Mouse (Mus musculus) heart, postnatal 25 days (tissue): ENCODE measurements around the gene C2cd2l. TPM values are rescaled to one million over a fixed set of nuclear protein-coding genes. Genes with fewer than 3 reads are reported as not detected.
A peak's percentile ranks its signal among the peaks of the same experiment; 100 is the strongest.

Source experiments
- DNase-seq: peaks from one replicate; pipeline ENCODE4 v3.0.0; 2022; ENCODE audit warnings: low spot score
- intact Hi-C: fragments of 180-260 bp; cut with DNase I; formaldehyde crosslinking; loops from one replicate; pipeline ENCODE4 v1.15.1; 2025
- microRNA-seq: library from miRNA; unstranded; fragments of <30 nt; microRNA quantifications from one replicate; pipeline ENCODE4 v1.2.0, GENCODE M21; 2022
- total RNA-seq, 2 experiments: library from RNA; stranded (reverse); gene quantifications; 2 replicates each; pipeline ENCODE4 v1.2.3; 2021

C2cd2l gene
- total RNA-seq, 2 experiments from 2014 or later: 11.7 to 13.9 TPM

- intact Hi-C loops: no loop called here
- no peak for DNase-seq
Measured at GRCm38 (mm10) chr9:44287401-44288075, 32.5 kb downstream of the C2cd2l start.

- DNase-seq: no peak
- intact Hi-C loops: no loop called here
Measured at GRCm38 (mm10) chr9:44287003-44287400, 33.1 kb downstream of the C2cd2l start.

GRCm38 (mm10) chr9:44286256-44286850 lies 33.7 kb downstream of the C2cd2l start:
- DNase-seq: no peak
- intact Hi-C loops: no loop called here

DNA sequence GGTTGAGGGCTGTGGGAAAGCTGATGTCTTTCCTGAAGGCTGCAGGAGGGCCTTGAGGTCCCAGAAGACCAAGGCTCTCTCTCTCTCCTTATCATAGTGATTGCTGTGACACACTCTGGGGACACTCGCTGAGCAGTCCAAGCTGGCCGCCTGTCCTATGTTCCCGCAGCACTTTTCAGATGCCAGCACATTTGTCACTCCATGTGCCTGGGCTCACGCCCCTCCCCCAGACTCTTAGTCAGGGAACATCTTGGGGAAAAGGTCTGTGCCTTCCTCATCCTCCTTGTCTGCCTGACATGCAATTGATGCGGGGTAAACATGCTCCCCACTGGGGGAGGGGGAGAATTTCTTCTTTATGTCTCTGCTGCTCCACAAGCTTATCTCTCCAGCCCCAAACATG lies 36.9 kb downstream of the C2cd2l start:
- DNase-seq: no peak
- intact Hi-C loops: no loop called here

GRCm38 (mm10) chr9:44269973-44270372 lies 50.1 kb downstream of the C2cd2l start:
- intact Hi-C loops: loop anchor here (10.0 kb wide), 1 partner anchor 285 kb away; no protein-coding TSS in a partner anchor
- no peak for DNase-seq

- intact Hi-C loops: loop anchor here (10.0 kb wide), 1 partner anchor 284 kb away; no protein-coding TSS in a partner anchor
Measured at GRCm38 (mm10) chr9:44269077-44269476, 51.0 kb downstream of the C2cd2l start.

DNA sequence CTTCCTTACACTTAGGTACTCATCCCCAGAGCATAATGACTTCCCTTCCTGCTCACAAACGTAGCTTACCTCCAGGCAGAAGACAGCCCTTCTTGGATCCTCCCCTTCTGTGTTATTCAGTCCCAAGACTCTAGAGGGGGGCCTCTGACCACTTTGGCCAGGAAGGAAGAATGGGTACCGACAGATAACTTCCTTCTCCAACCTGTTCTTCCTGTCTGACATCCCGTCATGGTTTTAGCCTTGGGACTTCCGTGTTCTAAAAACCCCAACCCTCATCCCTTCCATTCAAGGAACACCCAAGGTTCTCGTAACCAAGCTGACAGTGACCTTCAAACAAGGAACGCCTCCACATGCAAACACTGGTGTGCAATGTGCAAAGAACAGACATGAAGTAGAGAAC lies 51.7 kb downstream of the C2cd2l start, which contains the start of gene Nlrx1:
Gene Nlrx1, minus strand, starts transcription at position 168 of the 400 bp plus-strand sequence.
- DNase-seq: no peak
- intact Hi-C loops: loop anchor here (10.0 kb wide), 1 partner anchor 284 kb away; no protein-coding TSS in a partner anchor

More at GRCm38 (mm10) chr9:44269077-44269476, 51.0 kb downstream of the C2cd2l start:
- no peak for DNase-seq

DNA sequence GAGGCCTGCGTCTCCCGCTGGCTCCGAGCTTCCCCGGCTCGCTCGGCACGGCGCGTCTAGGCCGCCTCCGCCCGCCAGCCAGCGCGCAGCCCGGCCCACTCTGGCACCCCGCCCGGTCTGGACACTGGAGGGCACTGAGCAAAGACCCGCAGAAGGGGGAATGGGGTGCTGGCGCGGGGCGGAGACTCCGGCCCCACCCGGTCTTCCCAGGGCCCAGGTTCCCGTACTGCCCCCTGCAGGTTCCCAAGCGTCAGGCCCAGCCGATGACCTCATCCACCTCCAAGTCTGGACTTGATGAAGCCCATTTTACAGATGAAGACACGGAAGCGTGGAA lies 52.1 kb downstream of the C2cd2l start:
- DNase-seq: peak; percentile 81
- intact Hi-C loops: loop anchor here (10.0 kb wide), 1 partner anchor 283 kb away; no protein-coding TSS in a partner anchor

DNA sequence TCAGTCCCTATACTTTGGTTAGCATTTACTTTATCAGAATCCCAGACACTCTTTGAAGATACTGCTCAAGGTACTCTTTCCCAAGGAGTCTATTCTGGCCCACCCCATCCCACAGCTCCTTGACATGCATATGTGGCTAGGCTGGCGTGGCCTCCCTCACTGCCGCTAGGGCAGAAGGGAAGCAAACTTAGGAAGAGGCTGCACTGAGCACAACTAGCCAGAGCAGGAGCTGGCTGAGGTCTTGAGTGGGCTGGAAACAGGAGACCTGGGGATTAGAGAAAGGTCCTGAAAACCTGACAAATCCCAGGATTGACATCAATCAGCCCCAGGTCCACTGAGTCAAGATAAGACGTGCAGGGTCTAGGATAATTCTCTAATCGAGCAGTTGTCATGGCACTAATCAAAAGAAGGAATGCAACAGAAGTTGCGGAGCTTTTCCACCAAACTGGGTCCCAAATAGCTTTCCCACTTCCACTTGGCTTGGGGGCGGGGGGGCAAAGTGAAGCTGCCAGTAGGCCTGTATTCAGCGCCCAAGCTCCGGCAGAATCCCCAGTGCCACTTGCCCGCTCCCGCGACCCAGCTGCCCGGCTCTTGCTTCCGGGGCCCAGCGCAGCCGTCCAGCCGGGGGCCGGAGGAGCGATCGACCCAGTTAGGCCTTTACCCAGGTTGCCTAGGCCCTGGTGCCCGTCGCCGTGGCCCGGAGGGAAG lies 52.6 kb downstream of the C2cd2l start:
- intact Hi-C loops: loop anchor here (10.0 kb wide), 1 partner anchor 283 kb away; no protein-coding TSS in a partner anchor
- DNase-seq: no peak

- intact Hi-C loops: loop anchor here (10.0 kb wide), 1 partner anchor 282 kb away; no protein-coding TSS in a partner anchor
- no peak for DNase-seq
Measured at GRCm38 (mm10) chr9:44266478-44267226, 53.4 kb downstream of the C2cd2l start.

- intact Hi-C loops: loop anchor here (10.0 kb wide), 1 partner anchor 277 kb away; no protein-coding TSS in a partner anchor
- no peak for DNase-seq
Measured at GRCm38 (mm10) chr9:44261388-44261787, 58.7 kb downstream of the C2cd2l start.

Small RNA genes within 50 kb of the gene (microRNA-seq; reads per million reads assigned to microRNA genes)
- gene Gm44335: not detected

Other genes starting within 250 kb of the C2cd2l start
- not detected for gene Mfrp, start 218.6 kb downstream of the C2cd2l start, total RNA-seq
- 10 to 100 TPM in 1 of 2 experiments, 1 to 10 TPM in 1; 9.7 to 10.9 TPM for gene C1qtnf5, start 213.0 kb downstream of the C2cd2l start, total RNA-seq
- gene Gm49380, start 206.8 kb downstream of the C2cd2l start, total RNA-seq: under 1 TPM in 1 of 2 experiments, not detected in 1; 0.11 TPM
- gene Rnf26, start 206.8 kb downstream of the C2cd2l start, total RNA-seq: 1 to 10 TPM; 7.7 to 8.1 TPM
- gene Mcam, start 185.8 kb downstream of the C2cd2l start, total RNA-seq: 10 to 100 TPM; 38.9 to 40.4 TPM
- gene Cbl, start 86.2 kb downstream of the C2cd2l start, total RNA-seq: 10 to 100 TPM; 18.6 to 22.4 TPM
- not detected for gene Ccdc153, start 79.6 kb downstream of the C2cd2l start, total RNA-seq
- gene Pdzd3, start 68.8 kb downstream of the C2cd2l start, total RNA-seq: 1 to 10 TPM; 4.3 to 4.4 TPM
- 10 to 100 TPM; 19.4 to 20.7 TPM for gene Nlrx1, start 51.7 kb downstream of the C2cd2l start, total RNA-seq
- gene Abcg4, start 31.7 kb downstream of the C2cd2l start, total RNA-seq: under 1 TPM; 0.34 to 0.42 TPM
- 10 to 100 TPM in 1 of 2 experiments, 1 to 10 TPM in 1; 7.9 to 12.7 TPM for gene Hinfp, start 14.6 kb downstream of the C2cd2l start, total RNA-seq
- 10 to 100 TPM; 18.6 to 19.6 TPM for gene Dpagt1, start 5.7 kb upstream of the C2cd2l start, total RNA-seq
- gene H2afx, start 14.4 kb upstream of the C2cd2l start, total RNA-seq: 10 to 100 TPM; 14.6 to 15.6 TPM
- 10 to 100 TPM; 46.3 to 47.0 TPM for gene Hmbs, start 23.9 kb upstream of the C2cd2l start, total RNA-seq
- 10 to 100 TPM; 14.3 to 14.8 TPM for gene Vps11, start 41.4 kb upstream of the C2cd2l start, total RNA-seq
- gene Hyou1, start 59.2 kb upstream of the C2cd2l start, total RNA-seq: 10 to 100 TPM; 70.2 to 78.9 TPM
- 10 to 100 TPM; 25.5 to 27.9 TPM for gene Slc37a4, start 76.6 kb upstream of the C2cd2l start, total RNA-seq
- 100 to 1,000 TPM; 745 to 824 TPM for gene Rps25, start 86.9 kb upstream of the C2cd2l start, total RNA-seq
- 10 to 100 TPM; 34.9 to 35.1 TPM for gene Trappc4, start 87.3 kb upstream of the C2cd2l start, total RNA-seq
- gene Ccdc84, start 98.3 kb upstream of the C2cd2l start, total RNA-seq: 1 to 10 TPM; 7.2 to 8.0 TPM
- not detected for gene Foxr1, start 120.9 kb upstream of the C2cd2l start, total RNA-seq
- gene Upk2, start 134.7 kb upstream of the C2cd2l start, total RNA-seq: not detected
- gene Bcl9l, start 162.5 kb upstream of the C2cd2l start, total RNA-seq: 10 to 100 TPM; 44.9 to 57.6 TPM
- gene Cxcr5, start 241.6 kb upstream of the C2cd2l start, total RNA-seq: under 1 TPM; 0.10 to 0.31 TPM